Mouse (Mus musculus): ENCODE measurements at regions not wholly inside any gene's neighbourhood (a gene's known extent, or its start where the extent isn't known, plus 50 kb on each side); places are given as distances from the start of the nearest gene placed in this dataset.

- DNase-seq = no peak
- intact Hi-C loops (cut with DNase I) = no loop called here
These were observed 162.6 kb upstream of the Ncam1 start for GRCm38 (mm10) chr9:49961329-49961728.

GRCm38 (mm10) chr9:49959987-49960386, 161.3 kb upstream of the Ncam1 start:
- no peak for DNase-seq
- intact Hi-C loops (cut with DNase I) = no loop called here

DNA sequence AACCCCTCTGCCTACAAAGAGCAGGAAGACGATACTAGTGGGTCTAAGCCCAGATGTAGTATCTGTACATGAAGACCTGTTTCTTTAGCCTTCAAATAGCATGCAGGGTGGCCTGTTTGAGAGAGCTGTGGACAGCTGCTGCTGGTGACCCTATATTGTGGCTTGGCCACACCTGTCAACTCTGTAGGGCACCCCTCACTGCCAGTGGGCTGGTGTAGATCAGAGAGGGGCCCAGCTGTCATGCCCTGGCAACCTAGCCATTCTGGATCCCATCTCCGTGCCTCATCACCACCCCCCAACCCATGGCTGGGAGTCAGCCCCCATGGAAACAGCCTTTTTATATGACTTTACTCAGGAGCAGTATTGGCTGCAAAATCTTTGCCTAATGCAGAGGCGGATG, 160.2 kb upstream of the Ncam1 start:
- DNase-seq = peak; percentile 25
- intact Hi-C loops (cut with DNase I) = no loop called here

- intact Hi-C loops (cut with DNase I) = no loop called here
- DNase-seq = no peak
These were observed 155.9 kb upstream of the Ncam1 start for GRCm38 (mm10) chr9:49954601-49955000.

GRCm38 (mm10) chr9:49950321-49950720, 151.6 kb upstream of the Ncam1 start:
- no peak for DNase-seq
- intact Hi-C loops (cut with DNase I) = no loop called here

GRCm38 (mm10) chr9:49948546-49948945, 149.8 kb upstream of the Ncam1 start:
- intact Hi-C loops (cut with DNase I) = no loop called here
- DNase-seq = no peak

DNA sequence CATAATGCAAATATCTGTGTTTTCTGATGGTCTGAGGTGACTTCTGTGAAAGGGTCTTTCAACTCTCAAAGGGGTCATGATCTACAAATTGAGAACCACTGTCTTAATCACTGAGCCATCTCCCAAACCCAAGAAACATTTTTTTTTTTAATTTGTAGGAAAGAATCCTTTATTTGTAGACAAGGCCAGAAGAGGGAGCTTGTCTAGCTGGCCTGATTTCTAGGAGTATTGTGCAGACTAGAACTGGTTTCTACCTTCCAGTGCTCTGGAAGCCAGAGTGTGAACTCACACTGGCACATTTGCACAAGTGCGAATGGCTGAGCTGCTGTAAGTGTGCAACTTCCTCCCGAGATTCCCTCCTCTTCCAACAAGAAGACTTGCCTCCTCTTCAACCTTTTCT, 148.1 kb upstream of the Ncam1 start:
- intact Hi-C loops (cut with DNase I) = no loop called here
- no peak for DNase-seq

DNA sequence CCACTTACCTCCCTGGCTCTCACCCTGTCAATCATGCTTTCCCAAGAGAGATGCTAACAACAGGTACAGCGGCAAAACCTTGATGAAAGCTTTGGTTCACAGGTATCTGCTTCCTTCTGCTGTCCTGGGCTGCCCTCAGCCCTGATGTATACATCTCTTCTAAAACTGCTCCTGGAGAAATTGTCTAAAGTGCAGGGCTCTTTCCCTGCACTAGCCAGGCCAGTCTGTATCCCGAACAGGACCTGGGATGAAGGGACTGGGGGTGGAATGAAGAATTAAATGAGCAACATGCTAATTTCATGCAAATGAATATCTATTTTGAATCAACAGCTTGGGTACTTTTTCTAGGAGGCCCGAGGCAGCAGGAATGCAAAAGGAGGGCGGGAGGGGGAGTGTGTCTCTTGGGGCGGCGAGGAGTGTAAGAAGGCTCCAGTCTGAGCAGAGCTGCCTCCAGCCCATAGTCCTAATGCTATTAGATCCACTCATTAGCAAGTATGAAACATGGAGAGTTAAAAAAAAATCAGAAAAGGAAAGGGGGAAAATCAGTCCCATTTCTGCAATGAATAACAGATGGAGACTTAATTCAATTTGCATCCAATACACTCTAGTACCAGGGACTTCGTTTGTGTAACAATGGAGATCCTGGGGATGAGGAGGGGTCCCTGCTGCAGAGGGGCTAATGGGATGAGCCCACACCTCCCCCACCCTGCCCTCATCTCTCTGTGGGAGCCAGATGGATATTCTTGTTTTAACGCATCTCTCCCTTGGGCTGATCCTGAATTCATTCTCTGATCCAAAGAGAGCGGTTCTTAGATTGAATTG, 137.0 kb upstream of the Ncam1 start:
- no peak for DNase-seq
- intact Hi-C loops (cut with DNase I) = loop anchor here (10.0 kb wide), 1 partner anchor 141 kb away; the partner anchor contains the start of gene Ncam1

GRCm38 (mm10) chr9:49928041-49928656, 129.4 kb upstream of the Ncam1 start:
- no peak for DNase-seq
- intact Hi-C loops (cut with DNase I) = no loop called here

DNA sequence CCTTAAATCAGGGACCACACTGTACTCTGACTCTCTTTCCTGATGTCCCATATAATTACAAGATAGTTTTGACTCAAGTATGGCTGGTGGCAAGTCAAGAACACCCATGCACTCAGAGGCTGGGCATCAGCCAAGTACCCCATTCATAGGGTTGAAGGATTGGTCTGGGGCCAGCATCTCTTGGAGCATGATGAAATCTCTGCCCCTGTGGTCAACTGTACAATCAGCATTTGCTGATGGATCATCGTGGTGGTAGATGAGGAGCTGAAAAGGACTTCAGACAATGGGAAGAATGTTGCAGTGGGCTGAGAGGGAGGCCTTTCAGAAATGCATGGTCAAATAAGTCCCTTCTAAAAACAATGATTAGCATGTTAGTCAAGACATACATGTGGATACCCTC, 128.6 kb upstream of the Ncam1 start:
- intact Hi-C loops (cut with DNase I) = no loop called here
- DNase-seq = peak; percentile 69

GRCm38 (mm10) chr9:49925796-49926195, 127.1 kb upstream of the Ncam1 start:
- no peak for DNase-seq
- intact Hi-C loops (cut with DNase I) = no loop called here

DNA sequence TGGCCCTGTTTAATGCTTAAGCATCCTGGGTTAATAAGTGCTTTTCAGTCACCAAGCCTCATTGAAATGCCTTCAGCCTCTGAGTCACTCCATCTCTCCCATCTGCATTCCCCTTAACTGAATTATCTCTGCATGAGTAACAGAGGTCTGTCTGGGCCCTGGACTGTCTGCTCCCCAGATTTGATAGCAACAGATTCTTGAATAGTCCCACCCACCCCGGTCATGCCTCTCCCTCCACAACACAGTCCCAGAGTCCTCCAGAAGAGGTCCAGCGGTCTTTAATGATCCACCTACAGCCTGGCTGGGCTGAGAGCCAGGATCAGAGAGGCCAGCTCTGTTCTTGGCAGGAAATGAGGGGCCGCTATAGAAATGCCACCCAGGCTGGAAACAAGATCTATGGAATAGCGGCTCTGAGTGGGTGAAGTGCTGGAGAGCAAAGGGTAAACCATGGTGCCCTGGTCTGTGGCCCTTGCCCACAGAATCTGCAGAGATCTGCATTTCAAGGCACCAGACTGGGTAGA, 125.3 kb upstream of the Ncam1 start:
- intact Hi-C loops (cut with DNase I) = no loop called here

DNA sequence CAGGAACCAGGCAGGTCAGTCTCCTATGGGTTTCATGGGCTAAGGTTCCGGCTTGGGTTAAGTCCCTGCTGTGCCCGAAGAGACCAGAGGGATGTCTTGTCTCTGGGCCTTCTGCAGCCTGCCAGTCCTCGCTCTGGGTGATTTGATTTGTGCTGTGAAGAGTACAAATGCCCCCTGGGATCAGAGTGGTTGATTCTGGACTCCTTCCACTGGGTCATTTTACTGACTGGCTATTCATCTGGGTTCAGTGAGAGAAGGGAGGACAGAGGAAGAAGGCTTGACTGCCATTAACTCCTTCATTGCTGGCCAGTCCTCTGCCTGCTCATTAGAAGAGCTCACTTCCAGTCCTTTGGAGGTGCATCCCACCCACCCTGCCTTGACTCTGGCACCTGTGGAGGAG, 124.0 kb upstream of the Ncam1 start:
- DNase-seq = peak; percentile 17
- intact Hi-C loops (cut with DNase I) = no loop called here

More for the DNA sequence above, 125.3 kb upstream of the Ncam1 start:
- peak; percentile 49 for DNase-seq

- intact Hi-C loops (cut with DNase I) = no loop called here
These were observed 123.4 kb upstream of the Ncam1 start for GRCm38 (mm10) chr9:49922162-49922561.

DNA sequence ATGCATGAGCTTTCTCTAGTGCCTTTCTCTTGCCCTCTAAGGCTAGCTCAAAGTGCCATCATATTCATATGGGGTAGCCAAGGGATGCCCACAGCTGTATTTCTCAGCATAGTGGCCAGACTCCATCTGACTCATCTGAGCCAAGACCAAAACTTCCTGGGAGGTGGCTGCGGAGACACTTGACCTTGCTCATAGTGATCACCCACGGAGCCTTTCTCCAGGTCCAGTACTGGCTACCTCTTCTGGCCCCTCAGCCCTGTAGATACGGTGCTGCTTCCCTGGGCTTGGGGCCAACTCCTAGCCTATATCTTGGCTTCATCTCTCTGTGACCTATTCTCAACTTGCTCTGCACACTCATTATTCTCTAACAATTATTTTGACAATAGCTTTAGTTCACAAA, 122.6 kb upstream of the Ncam1 start:
- no peak for DNase-seq
- intact Hi-C loops (cut with DNase I) = no loop called here

More at GRCm38 (mm10) chr9:49922162-49922561, 123.4 kb upstream of the Ncam1 start:
- DNase-seq = no peak

DNA sequence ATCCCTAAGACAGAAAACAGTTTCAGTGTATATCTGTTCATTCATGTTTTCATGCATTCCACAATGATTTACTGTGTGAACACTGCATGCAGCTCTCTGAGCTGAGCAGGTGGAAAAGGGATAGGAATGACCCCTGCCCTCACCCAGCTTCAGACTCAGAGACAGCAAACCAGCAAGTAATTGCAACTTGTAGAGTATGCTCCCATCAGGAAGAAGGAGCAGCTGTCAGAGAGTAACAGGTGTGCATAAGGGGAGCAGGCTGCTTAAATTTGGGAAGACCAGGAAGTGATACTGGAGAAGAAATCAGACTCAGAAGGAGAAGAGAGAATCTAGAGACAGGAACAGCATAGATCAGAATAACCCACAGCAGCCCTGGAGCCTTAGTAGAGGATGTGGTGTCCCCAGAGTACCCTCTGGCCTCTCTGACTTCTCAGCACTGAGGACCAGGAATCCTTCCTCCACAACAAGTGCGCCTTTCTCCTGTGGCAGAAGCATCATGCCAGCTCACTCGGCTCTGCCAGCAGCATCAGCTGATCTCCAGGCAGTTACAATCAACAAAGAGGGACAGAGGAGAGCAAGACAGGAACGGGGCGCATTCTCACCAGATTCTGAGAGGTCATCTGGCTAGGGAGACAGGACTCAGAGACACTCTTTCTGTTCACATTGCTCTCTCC, 116.5 kb upstream of the Ncam1 start:
- intact Hi-C loops (cut with DNase I) = no loop called here
- DNase-seq = peak; percentile 37

- DNase-seq = no peak
- intact Hi-C loops (cut with DNase I) = no loop called here
These were observed 115.0 kb upstream of the Ncam1 start for GRCm38 (mm10) chr9:49913677-49914076.

DNA sequence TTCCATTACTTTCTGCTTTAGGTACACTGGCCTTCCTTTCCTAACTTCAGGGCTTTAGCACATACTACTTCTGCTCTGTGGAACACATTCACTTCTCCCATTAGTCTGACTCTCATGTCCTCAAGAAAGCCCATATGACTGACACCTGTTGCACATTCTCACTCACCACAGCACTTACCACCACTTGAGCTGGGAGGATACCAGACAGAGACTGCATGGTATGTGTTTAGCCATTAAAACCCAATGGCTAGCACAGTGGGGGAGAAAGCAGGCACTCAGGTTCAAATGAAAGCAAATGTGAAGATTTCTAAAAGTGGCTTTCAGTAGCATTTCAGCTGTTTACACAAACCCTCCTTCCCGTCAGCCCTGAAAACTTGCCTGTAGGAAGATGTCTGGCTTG, 113.6 kb upstream of the Ncam1 start:
- intact Hi-C loops (cut with DNase I) = no loop called here
- no peak for DNase-seq

GRCm38 (mm10) chr9:49906306-49906705, 107.6 kb upstream of the Ncam1 start:
- intact Hi-C loops (cut with DNase I) = no loop called here
- DNase-seq = no peak

- no peak for DNase-seq
- intact Hi-C loops (cut with DNase I) = no loop called here
These were observed 107.0 kb upstream of the Ncam1 start for GRCm38 (mm10) chr9:49905703-49906102.

DNA sequence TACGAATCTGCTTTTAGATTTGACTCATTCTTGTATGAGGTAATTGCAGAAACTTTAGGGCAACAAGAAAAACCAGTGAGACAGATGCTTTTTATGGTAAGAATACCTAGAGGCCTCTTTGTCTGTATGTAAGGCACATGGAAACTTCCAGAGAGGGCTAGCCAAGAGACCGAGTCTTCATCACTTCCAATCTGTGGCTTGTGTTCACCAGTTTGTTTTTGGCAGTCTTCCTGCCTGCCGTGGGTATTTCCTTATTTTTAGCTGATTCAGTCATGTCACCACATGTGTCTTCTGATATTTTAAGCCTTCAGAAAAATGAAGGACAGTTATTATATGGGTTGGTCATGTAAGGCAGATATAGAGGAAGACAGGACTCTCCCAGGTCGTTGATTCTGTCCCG, 100.2 kb upstream of the Ncam1 start:
- intact Hi-C loops (cut with DNase I) = no loop called here
- no peak for DNase-seq

All from left cerebral cortex, postnatal 4 days (tissue).